Mouse (Mus musculus) hindbrain, embryonic 12.5 days (tissue): ENCODE results near the gene Zp2. TPM values are rescaled to one million over a fixed set of nuclear protein-coding genes. Genes with fewer than 3 reads are reported as not detected.

Experiments used
- ATAC-seq: fragments of 200-750 bp; cut with Nextera tagmentation; 2 replicates; pipeline ENCODE4 v1.8.0; 2017; ENCODE audit warnings: moderate TSS enrichment; ENCODE audit not compliant: low FRiP score
- H3K27ac ChIP-seq: fragments of 300-500 bp; sonication (generic); 2 replicates; pipeline ENCODE4 v1.5.1; 2016; ENCODE audit warnings: mild to moderate bottlenecking
- H3K27me3 ChIP-seq: fragments of 300-500 bp; sonication (generic); 2 replicates; pipeline ENCODE4 v1.6.1; 2016; ENCODE audit warnings: mild to moderate bottlenecking
- H3K36me3 ChIP-seq: fragments of 300-500 bp; sonication (generic); 2 replicates; pipeline ENCODE4 v1.6.1; 2016; ENCODE audit warnings: mild to moderate bottlenecking
- H3K4me1 ChIP-seq: fragments of 300-500 bp; sonication (generic); 2 replicates; pipeline ENCODE4 v1.6.1; 2016
- H3K4me2 ChIP-seq: fragments of 300-500 bp; sonication (generic); replicated peaks from 2 replicates; pipeline ENCODE4 v1.6.1; 2016; ENCODE audit warnings: mild to moderate bottlenecking
- H3K4me3 ChIP-seq: fragments of 300-500 bp; sonication (generic); 2 replicates; pipeline ENCODE4 v1.5.1; 2016; ENCODE audit warnings: mild to moderate bottlenecking
- H3K9ac ChIP-seq: fragments of 300-500 bp; sonication (generic); 2 replicates; pipeline ENCODE4 v1.6.1; 2016; ENCODE audit warnings: mild to moderate bottlenecking, moderate library complexity
- H3K9me3 ChIP-seq: fragments of 300-500 bp; sonication (generic); replicated peaks from 2 replicates; pipeline ENCODE4 v1.6.1; 2016; ENCODE audit warnings: mild to moderate bottlenecking
- WGBS: fragments of 180-500 bp; shearing (Covaris S2); methylation state at CpG from one replicate; pipeline ENCODE4 v1.1.7; 2016; 5-methylcytosine and 5-hydroxymethylcytosine counted together
- polyA plus RNA-seq: library from polyadenylated mRNA; unstranded; fragments of >200 nt; fragmentation: Nextera tagmentation; extraction: Ambion mirVana; gene quantifications from 2 replicates; pipeline ENCODE4 v1.2.1, GENCODE M21; 2016

Zp2 gene
- polyA plus RNA-seq = not detected in 2 replicates

DNA sequence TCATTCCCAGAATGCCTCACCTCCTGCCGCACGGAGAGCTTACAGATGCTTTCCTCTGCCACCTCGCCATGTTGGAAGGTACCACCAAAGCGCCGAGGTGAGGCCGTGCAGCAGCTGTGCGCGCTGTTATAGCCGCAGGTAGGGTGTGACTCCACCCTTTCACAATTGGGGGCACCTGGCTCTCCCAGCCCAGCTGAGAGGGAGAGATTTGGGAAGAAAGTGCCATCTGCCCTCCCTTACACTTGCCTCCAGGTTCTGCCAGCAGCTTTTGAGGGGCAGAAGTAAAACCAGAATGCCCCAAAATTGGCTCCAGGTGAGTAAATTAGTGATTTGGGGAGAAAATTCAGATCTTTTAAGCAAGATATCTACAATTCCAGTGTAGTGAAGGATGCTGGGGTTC lies at the start of gene Zp2:
TSS of gene Zp2 (minus strand) at position 101 of the 400 bp plus-strand sequence.
- no peak for ATAC-seq
- Histone ChIP-seq H3K27ac (no peak within 1 kb of the TSS), H3K36me3 (no peaks in the 10 kb centered on the region), H3K27me3 (no peaks in the 10 kb centered on the region), H3K9ac (no peak within 1 kb of the TSS), H3K9me3 (no peaks in the 10 kb centered on the region), H3K4me1 (peaks cover 2% of the 10 kb centered on the region; the same call in 1 of the 2 replicates), H3K4me2 (no peak within 1 kb of the TSS), H3K4me3 (no peak within 1 kb of the TSS)
- WGBS = 79% methylated on average over 9 of the region's 9 CpGs

DNA sequence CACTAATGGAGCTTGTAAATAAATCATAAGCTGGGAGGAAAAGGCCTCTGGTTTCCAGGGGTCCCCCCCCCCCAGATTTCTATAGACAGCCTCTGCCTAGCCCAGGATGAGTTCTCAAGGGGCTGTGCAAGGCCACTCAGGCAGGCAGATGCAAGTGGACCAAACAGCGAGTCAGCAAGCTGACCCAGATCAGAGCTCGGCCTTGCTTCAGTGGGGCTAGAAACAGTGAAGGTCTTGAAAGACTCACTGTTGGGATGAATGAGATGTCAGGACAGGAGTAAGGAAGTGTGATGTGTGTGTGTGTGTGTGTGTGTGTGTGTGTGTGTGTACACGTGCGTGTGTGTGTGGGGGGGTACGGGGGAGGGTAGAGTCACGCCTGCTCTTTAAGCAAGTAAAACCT lies 47.7 kb upstream of the Zp2 start:
- 93% methylated on average over 6 of the region's 6 CpGs for WGBS
- no peaks in the 10 kb centered on the region for H3K27me3 ChIP-seq
- ATAC-seq = peak; percentile 39; the same call in 1 of the 2 replicates

DNA sequence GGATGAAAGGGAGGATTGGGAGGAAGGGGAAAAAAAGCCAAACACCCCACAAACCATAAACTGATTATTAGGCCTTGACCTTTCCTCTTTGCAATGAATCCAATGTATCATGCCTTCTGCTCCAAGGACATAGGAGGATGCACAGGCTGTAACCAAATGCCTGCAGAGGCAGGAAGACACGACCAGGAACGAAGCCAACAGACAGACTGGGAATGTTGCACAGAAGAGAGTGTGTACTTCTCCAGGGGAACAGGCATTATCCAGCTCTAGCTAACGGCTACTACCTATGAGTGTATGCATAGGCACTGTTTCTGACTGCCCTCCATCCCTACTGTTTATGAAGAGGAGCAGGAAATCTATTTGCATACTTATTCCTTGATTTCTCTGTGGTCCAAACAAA lies 47.1 kb upstream of the Zp2 start:
- Histone ChIP-seq H3K4me2 (no peak overlapping the region), H3K27me3 (no peaks in the 10 kb centered on the region), H3K9ac (no peak overlapping the region), H3K36me3 (no peaks in the 10 kb centered on the region), H3K9me3 (no peaks in the 10 kb centered on the region), H3K4me1 (peaks cover 5% of the 10 kb centered on the region; the same call in 1 of the 2 replicates), H3K4me3 (no peak overlapping the region), H3K27ac (no peak overlapping the region)
- ATAC-seq = no peak
- 67% methylated on average over 3 of the region's 3 CpGs for WGBS

More for the DNA sequence above, 47.7 kb upstream of the Zp2 start:
- Histone ChIP-seq H3K4me2 (no peak overlapping the region), H3K36me3 (no peaks in the 10 kb centered on the region), H3K9ac (no peak overlapping the region), H3K4me3 (no peak overlapping the region), H3K27ac (no peak overlapping the region), H3K4me1 (peaks cover 5% of the 10 kb centered on the region; the same call in 1 of the 2 replicates), H3K9me3 (no peaks in the 10 kb centered on the region)

GRCm38 (mm10) chr7:120190150-120190665 lies 45.1 kb upstream of the Zp2 start:
- no peak overlapping the region for H3K27ac ChIP-seq
- 65% methylated on average over 8 of the region's 8 CpGs for WGBS
- H3K36me3 ChIP-seq = no peaks in the 10 kb centered on the region
- H3K9me3 ChIP-seq = no peaks in the 10 kb centered on the region
- H3K4me2 ChIP-seq = no peak overlapping the region
- no peak for ATAC-seq
- H3K4me1 ChIP-seq = peaks cover 4% of the 10 kb centered on the region; the same call in 1 of the 2 replicates
- H3K4me3 ChIP-seq = no peak overlapping the region
- no peak overlapping the region for H3K9ac ChIP-seq
- H3K27me3 ChIP-seq = no peaks in the 10 kb centered on the region

DNA sequence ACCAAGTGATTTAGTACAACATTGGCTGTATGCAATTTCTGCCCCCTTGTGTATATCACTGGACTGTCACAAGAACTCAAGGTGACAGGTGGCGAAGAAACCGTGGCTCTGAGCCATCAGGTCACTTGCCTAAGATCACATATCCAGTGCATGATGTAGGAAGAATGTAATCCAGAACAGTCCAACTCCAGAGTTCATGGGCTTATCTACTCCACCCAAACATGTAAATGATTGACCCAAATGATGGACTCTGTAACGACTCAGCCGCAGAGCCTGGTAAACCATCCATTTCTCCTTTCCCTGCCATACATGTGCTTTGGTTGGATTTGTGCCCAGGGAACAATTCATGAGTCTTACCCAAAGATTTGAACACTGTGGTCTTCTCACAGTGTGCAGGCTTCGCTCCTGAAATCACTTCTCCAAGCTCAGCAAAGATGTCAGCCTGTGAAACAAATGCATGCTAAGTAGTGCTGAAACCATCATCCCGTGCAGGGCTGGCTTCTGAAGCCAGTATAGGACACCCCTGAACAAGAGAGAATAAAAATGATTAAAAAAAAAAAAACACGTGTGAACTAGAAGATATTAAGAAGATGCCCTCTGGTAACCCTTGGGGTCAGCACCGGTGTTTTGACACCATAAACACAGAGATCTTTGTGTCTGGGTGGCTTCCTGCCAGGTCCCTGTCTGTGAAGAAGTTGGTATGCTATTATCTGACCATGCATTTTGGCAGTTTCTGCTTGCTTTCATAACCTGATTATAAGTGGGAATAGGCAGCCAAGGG lies 44.5 kb upstream of the Zp2 start:
- Histone ChIP-seq H3K27me3 (no peaks in the 10 kb centered on the region), H3K9ac (no peak overlapping the region)
- WGBS = 78% methylated on average over 8 of the region's 8 CpGs

GRCm38 (mm10) chr7:120188946-120189345 lies 43.9 kb upstream of the Zp2 start:
- no peaks in the 10 kb centered on the region for H3K9me3 ChIP-seq
- H3K4me1 ChIP-seq = peaks cover 3% of the 10 kb centered on the region; the same call in 1 of the 2 replicates
- WGBS = 86% methylated on average over 5 of the region's 5 CpGs
- H3K27ac ChIP-seq = no peak overlapping the region
- H3K27me3 ChIP-seq = no peaks in the 10 kb centered on the region
- no peak overlapping the region for H3K4me2 ChIP-seq
- ATAC-seq = no peak
- no peak overlapping the region for H3K4me3 ChIP-seq
- no peak overlapping the region for H3K9ac ChIP-seq
- H3K36me3 ChIP-seq = no peaks in the 10 kb centered on the region

More for the DNA sequence above, 44.5 kb upstream of the Zp2 start:
- no peaks in the 10 kb centered on the region for H3K9me3 ChIP-seq
- peaks cover 3% of the 10 kb centered on the region; the same call in 1 of the 2 replicates for H3K4me1 ChIP-seq
- H3K4me3 ChIP-seq = no peak overlapping the region
- ATAC-seq = no peak
- H3K27ac ChIP-seq = no peak overlapping the region
- no peak overlapping the region for H3K4me2 ChIP-seq
- H3K36me3 ChIP-seq = no peaks in the 10 kb centered on the region

GRCm38 (mm10) chr7:120182891-120183290 lies 37.8 kb upstream of the Zp2 start:
- H3K9ac ChIP-seq = no peak overlapping the region
- no peaks in the 10 kb centered on the region for H3K36me3 ChIP-seq
- H3K4me3 ChIP-seq = no peak overlapping the region
- H3K27ac ChIP-seq = no peak overlapping the region
- no peaks in the 10 kb centered on the region for H3K4me1 ChIP-seq
- no peak overlapping the region for H3K4me2 ChIP-seq
- no peaks in the 10 kb centered on the region for H3K27me3 ChIP-seq
- no peaks in the 10 kb centered on the region for H3K9me3 ChIP-seq
- no peak for ATAC-seq

- no peaks in the 10 kb centered on the region for H3K36me3 ChIP-seq
- no peak overlapping the region for H3K4me2 ChIP-seq
- H3K9ac ChIP-seq = no peak overlapping the region
- no peaks in the 10 kb centered on the region for H3K9me3 ChIP-seq
- 94% methylated on average over 4 of the region's 4 CpGs for WGBS
- no peak overlapping the region for H3K27ac ChIP-seq
- H3K4me3 ChIP-seq = no peak overlapping the region
- H3K27me3 ChIP-seq = no peaks in the 10 kb centered on the region
- no peaks in the 10 kb centered on the region for H3K4me1 ChIP-seq
- no peak for ATAC-seq
Measured at GRCm38 (mm10) chr7:120181401-120182230, 36.5 kb upstream of the Zp2 start.

DNA sequence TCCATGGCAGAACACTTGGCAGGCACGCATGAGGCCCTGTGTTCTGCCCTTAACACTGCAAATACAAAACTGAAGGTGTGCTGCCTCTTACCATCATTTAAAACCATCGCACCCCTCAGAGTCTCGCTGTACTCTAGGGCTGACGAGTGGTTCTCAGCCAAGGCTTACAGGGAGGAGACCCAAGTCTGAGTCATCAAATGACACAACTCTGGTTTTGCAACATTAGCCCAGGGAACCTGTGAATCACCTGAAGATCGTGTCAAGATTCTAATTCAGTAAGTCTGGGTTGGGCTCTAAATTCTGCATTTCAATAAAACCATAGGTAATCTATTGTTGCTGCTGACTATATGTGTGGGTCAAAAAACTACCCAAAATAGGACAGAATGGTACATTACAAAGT lies 35.5 kb upstream of the Zp2 start:
- Histone ChIP-seq H3K9ac (no peak overlapping the region), H3K9me3 (no peaks in the 10 kb centered on the region), H3K4me1 (no peaks in the 10 kb centered on the region), H3K36me3 (no peaks in the 10 kb centered on the region), H3K27me3 (no peaks in the 10 kb centered on the region), H3K4me3 (no peak overlapping the region), H3K27ac (no peak overlapping the region), H3K4me2 (no peak overlapping the region)
- WGBS = 89% methylated on average over 5 of the region's 5 CpGs
- ATAC-seq = no peak

GRCm38 (mm10) chr7:120178935-120179334 lies 33.8 kb upstream of the Zp2 start:
- Histone ChIP-seq H3K4me2 (no peak overlapping the region), H3K36me3 (no peaks in the 10 kb centered on the region), H3K9ac (no peak overlapping the region), H3K27me3 (no peaks in the 10 kb centered on the region), H3K4me1 (no peaks in the 10 kb centered on the region), H3K4me3 (no peak overlapping the region), H3K9me3 (no peaks in the 10 kb centered on the region), H3K27ac (no peak overlapping the region)
- ATAC-seq = no peak
- 43% methylated on average over 2 of the region's 2 CpGs for WGBS

DNA sequence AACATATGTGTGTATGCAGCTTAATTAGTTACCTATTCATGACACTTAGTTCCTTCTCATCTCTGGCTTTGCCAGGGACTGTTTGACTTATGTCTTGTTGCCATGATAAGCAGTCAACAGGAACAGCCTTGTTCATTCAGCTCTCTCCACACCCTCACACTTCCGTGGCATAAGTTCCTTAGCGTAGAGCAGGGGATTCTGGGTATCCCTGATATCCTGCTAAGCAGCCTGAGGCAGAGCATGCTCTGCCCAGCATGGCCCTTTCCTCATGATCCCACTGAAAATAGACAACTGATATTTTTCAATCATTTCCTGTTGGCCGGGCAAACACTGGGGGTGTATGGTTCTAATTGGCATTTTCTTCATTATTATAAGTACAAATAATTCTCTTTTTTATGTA lies 32.5 kb upstream of the Zp2 start:
- H3K4me1 ChIP-seq = no peaks in the 10 kb centered on the region
- no peak overlapping the region for H3K9ac ChIP-seq
- H3K27me3 ChIP-seq = no peaks in the 10 kb centered on the region
- H3K4me2 ChIP-seq = no peak overlapping the region
- no peaks in the 10 kb centered on the region for H3K36me3 ChIP-seq
- no peak overlapping the region for H3K4me3 ChIP-seq
- 89% methylated on average over 3 of the region's 3 CpGs for WGBS
- no peaks in the 10 kb centered on the region for H3K9me3 ChIP-seq
- H3K27ac ChIP-seq = no peak overlapping the region
- ATAC-seq = no peak

GRCm38 (mm10) chr7:120174723-120175504 lies 29.8 kb upstream of the Zp2 start:
- no peak for ATAC-seq
- Histone ChIP-seq H3K9ac (no peak overlapping the region), H3K27ac (no peak overlapping the region), H3K4me1 (no peaks in the 10 kb centered on the region), H3K4me2 (no peak overlapping the region), H3K4me3 (no peak overlapping the region), H3K9me3 (no peaks in the 10 kb centered on the region), H3K36me3 (no peaks in the 10 kb centered on the region), H3K27me3 (no peaks in the 10 kb centered on the region)
- 88% methylated on average over 11 of the region's 11 CpGs for WGBS
